Mouse (Mus musculus) liver, postnatal 0 days (tissue): ENCODE data around the gene Krtap11-1.

Experiments used
- CTCF ChIP-seq: sonication (generic); IDR thresholded peaks from 2 replicates; pipeline ENCODE4 v1.5.1; 2016; ENCODE audit warnings: antibody characterized with exemption, low read depth
- EP300 ChIP-seq: IDR thresholded peaks from 2 replicates; pipeline ENCODE4 v1.6.1; 2016; ENCODE audit warnings: antibody characterized with exemption, low read depth, mild to moderate bottlenecking

DNA sequence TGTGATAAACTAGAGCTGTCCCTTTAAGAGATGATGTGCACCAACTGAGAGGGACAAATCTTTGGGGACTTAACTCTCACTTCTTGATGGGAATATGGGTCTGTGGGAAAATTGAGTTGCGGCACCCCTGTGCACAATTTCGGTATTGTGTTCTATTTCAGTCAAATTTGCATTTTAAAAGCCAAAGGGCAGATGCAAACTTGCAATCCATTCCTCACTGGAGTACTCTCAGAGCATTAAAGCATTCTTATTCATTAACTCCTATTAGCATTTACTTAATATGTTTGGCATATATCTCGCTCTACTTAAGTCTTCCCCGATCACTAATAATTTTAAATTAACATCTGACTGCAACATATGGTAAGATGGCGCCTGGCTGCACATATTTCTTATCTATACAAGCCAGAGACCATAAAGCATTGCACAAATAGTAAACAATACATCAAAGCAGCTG lies 32.9 kb downstream of the Krtap11-1 start:
- no peak for TF ChIP-seq CTCF
- TF ChIP-seq EP300, result no peak
